Mouse (Mus musculus): ENCODE data around the gene Adam22.

DNA sequence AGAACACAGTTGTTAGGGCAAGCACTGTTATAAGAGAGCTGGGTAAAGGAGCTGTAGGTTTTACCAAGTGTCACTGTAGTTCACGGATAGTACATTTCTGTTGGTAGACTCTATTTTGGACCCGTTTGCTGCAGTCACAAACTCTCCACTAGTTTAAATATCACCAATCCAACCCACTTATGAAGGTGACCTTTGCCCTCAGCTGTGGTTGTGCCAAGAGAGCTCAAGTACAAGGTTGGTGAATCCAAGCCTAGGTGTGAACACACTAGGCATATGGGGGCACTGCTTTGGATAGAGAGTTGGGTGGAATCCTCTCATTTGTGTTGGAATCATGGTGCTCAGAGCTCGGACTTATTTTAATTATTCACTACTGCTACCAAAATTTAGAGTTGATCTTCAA, 282.3 kb downstream of the Adam22 start:
- TF ChIP-seq CTCF (IDR thresholded peaks at IDR 0.05; ENCODE audit: low read depth, low read length) = no peak
- no peak for TF ChIP-seq POLR2A (IDR thresholded peaks at IDR 0.05; ENCODE audit: borderline replicate concordance, low read depth, low read length)

All from bone marrow macrophage, adult 2 months (primary cell).